Mouse (Mus musculus): ENCODE data around the gene Tnik. TPM values are rescaled to one million over a fixed set of nuclear protein-coding genes. Genes with fewer than 3 reads are reported as not detected.

Tnik gene
- total RNA-seq, 1 experiment from 2014 or later, result 25.2 TPM

DNA sequence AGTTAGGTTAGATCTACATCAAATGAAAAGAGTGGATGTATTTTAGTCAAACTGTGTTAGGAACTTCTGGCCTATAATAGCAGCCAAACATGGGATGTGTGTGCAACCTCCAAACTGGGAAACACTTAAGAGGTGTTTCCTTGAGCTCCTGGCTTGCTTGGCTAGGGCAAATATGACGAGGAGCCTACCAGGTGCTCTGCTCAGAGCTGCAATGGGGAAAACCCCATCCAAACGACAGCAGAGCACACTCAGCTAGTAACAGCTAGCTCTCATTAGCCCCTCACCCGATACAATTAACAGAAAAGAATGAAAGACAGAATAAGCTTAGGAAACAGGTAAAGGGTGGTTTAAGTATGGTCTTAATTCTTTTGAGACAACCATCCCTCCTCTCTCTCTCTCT, 157.7 kb downstream of the Tnik start:
- no peak for ATAC-seq (replicated peaks in 1 of 2; ENCODE audit: insufficient read depth in 1 of 2, low FRiP score in 2 of 2, low TSS enrichment in 1 of 2, low read depth in 1 of 2, poor library complexity in 2 of 2, severe bottlenecking in 2 of 2)

DNA sequence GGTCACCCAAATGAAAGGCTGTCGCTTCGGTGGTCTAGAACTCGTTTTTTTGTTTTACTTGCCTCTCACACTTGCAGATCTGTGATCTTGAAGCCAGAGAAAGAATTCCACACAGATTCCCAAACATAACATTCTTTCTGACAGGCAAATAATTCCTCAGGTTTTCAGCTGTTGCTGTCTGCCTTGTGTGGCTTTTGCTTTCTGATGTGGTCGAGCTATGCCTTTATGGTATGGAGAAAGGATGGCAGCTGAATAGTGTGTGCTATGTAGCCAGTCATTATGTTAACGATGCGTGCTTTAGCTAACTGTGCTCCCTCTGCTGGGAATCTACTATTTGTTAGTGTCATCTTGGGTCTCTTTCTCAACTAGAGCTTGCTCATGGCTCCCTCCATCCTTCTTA, 158.8 kb downstream of the Tnik start:
- ATAC-seq (replicated peaks in 1 of 2; ENCODE audit: insufficient read depth in 1 of 2, low FRiP score in 2 of 2, low TSS enrichment in 1 of 2, low read depth in 1 of 2, poor library complexity in 2 of 2, severe bottlenecking in 2 of 2), result no peak

DNA sequence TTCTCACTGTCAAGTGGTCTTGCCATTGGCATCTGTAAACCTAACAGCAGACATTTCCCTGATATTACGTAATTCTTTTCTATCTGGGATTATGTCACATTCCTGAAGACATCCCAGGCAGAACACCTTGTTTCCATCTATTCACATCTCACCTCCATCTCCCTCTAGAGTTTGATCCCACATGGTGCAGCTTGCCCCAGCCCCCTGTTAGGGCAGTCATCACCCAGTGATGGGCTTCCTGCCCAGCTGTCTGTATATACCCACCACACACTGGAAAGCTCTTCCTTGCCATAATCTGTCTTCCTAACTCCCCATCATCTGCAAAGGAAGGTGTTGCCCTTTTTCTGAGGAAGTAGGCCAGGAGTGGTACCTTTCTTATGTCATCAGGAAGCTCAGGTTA, 159.2 kb downstream of the Tnik start:
- ATAC-seq (replicated peaks in 1 of 2; ENCODE audit: insufficient read depth in 1 of 2, low FRiP score in 2 of 2, low TSS enrichment in 1 of 2, low read depth in 1 of 2, poor library complexity in 2 of 2, severe bottlenecking in 2 of 2), result no peak

DNA sequence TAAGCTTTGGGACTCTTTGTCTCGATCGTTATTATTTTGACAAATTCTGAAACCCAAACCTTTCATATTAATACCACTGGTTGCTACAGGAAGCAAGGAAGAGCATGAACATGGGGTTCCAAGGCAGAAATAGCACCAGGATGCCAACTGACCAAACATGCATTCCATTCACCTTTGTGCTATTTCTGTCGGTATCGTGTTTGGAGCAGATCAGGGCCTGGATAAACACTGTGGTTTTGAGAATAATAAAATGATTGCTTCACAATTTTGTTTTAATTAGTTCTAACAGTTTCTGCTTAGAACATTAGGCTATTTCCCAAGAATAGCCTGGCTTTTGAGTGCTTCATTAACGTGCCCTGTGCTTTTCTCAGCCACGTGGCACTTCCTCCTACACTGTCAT, 162.9 kb downstream of the Tnik start:
- ATAC-seq (replicated peaks in 1 of 2; ENCODE audit: insufficient read depth in 1 of 2, low FRiP score in 2 of 2, low TSS enrichment in 1 of 2, low read depth in 1 of 2, poor library complexity in 2 of 2, severe bottlenecking in 2 of 2), result no peak

DNA sequence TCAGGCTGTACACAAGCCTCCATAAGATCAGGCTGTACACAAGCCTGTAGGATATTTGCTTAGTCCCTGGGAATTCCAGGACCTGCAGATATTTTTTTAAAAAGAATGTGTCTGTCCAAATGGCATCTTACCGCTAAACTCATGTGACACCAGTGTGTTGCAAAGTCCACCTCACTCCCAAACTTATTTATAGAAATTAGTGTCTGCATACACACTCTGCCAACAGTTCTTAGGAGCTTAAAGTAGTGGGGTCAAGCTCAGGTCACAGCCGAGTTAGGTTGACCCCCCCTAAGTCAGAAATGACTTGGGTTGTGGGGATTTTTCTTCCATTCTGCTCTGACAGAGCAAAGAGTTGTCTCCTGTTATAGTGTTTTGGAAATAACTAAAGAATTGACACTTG, 168.4 kb downstream of the Tnik start:
- ATAC-seq (replicated peaks in 1 of 2; ENCODE audit: insufficient read depth in 1 of 2, low FRiP score in 2 of 2, low TSS enrichment in 1 of 2, low read depth in 1 of 2, poor library complexity in 2 of 2, severe bottlenecking in 2 of 2), result no peak

DNA sequence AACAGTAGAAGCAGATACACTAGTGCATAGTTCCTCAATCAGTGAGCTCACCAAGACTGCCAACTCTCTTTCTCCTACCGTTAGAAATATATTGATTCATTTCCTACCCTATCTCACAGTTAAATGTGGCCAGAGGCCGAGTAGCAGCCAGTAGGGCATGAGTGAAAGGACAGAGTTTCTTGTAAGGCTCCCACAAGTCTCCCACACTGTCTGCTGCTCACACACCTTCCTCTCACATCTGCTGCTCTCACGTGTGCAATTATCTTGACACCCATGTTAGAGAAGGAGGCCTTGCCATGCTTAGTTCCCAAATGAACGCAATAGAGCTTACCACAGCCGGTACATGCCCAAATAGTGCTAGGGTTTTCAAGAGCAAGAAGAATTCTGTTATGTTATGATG, 169.3 kb downstream of the Tnik start:
- no peak for ATAC-seq (replicated peaks in 1 of 2; ENCODE audit: insufficient read depth in 1 of 2, low FRiP score in 2 of 2, low TSS enrichment in 1 of 2, low read depth in 1 of 2, poor library complexity in 2 of 2, severe bottlenecking in 2 of 2)

DNA sequence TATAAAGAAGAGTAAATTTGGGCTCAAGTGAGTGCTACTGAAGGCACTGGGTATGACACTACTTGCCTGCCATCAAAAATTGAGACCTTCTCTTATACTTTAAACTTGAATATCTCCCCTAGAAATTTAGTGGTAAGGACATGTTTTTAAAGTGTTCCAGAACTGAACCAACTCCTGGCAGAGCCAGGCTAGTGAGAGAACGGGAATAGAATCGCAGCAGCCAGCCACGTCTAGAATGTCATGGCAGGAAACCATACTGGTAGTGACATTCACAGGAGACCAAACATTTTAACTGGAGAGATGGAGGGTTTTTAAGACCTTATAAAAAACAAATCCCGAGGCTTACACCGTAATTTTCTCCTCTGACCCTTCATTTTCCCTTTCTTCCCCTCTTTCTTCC, 172.5 kb downstream of the Tnik start:
- no peak for ATAC-seq (replicated peaks in 1 of 2; ENCODE audit: insufficient read depth in 1 of 2, low FRiP score in 2 of 2, low TSS enrichment in 1 of 2, low read depth in 1 of 2, poor library complexity in 2 of 2, severe bottlenecking in 2 of 2)

DNA sequence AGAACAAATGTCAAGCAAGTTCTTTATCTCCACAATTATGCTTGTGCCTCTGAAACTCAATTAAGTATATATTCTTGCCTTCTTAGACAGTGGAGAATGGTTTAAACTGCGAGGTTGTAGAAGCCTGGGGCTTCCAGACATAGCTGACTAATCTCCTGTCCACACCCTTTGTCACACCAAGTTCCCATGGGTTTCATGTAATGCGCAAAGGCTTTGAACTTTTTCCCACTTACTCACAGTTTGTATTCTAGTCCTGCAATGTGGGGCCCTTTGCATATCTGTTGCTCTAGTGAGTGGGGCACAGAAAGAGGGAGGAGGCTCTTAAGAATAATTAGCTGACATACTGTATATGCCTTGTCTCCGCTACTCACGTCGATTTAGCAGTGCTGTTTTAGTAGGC, 174.4 kb downstream of the Tnik start:
- ATAC-seq (replicated peaks in 1 of 2; ENCODE audit: insufficient read depth in 1 of 2, low FRiP score in 2 of 2, low TSS enrichment in 1 of 2, low read depth in 1 of 2, poor library complexity in 2 of 2, severe bottlenecking in 2 of 2), result no peak

DNA sequence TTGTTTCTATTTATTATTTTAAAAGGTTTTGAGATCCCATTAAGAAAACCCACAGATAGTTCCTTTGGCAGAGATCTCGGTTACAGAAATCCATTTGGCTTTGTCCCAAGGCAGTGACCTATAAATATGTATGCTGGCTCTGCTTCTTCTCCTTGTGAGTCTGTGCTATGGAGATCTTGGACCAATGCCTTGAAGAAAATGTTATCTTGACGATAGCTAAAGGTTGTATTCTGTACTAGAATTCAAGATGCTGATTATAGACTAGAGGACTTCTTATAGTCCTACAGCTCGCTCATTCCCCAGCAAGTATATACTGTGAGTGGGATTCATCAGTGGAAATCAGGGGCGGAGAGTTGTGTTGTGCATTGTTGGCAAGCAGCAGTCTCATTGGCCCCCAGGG, 178.5 kb downstream of the Tnik start:
- ATAC-seq (replicated peaks in 1 of 2; ENCODE audit: insufficient read depth in 1 of 2, low FRiP score in 2 of 2, low TSS enrichment in 1 of 2, low read depth in 1 of 2, poor library complexity in 2 of 2, severe bottlenecking in 2 of 2), result no peak

DNA sequence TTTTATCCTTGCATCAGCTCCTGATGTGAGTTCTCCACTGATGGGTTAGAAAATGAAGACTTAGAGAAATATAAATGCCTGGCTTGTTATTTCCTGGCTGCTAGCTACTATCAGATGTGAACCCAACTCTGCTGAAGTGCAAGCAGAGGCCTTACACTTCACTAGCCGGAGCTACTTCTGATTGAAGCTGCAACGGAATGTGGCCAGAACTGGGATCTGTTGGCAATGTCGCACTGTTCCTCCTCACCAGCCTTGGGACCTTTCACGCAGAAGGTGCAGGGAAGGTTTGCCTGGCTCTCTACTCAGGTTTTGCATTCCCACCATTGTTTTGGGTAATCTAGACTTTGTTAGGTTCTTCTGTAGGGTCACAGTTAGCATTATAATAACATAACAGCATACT, 179.1 kb downstream of the Tnik start:
- no peak for ATAC-seq (replicated peaks in 1 of 2; ENCODE audit: insufficient read depth in 1 of 2, low FRiP score in 2 of 2, low TSS enrichment in 1 of 2, low read depth in 1 of 2, poor library complexity in 2 of 2, severe bottlenecking in 2 of 2)

DNA sequence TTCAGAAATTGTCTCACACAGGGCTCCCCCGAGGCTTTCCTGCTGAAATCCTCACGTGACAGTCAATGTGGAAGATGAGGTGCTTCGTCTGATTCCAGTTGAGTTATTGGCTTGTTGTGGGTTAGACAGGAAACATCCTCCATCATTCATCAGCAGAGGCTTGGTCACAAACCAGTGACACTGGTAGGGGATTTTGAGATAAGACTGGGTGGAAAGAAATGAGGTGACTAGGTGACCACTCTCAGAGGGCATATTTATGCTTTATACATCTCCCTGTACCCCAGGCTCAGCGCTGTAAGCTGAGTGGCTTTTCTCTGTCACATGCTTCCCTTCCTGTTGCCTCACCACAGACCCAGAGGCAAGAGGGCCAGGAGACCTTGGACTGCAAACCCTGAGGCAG, 184.9 kb downstream of the Tnik start:
- no peak for ATAC-seq (replicated peaks in 1 of 2; ENCODE audit: insufficient read depth in 1 of 2, low FRiP score in 2 of 2, low TSS enrichment in 1 of 2, low read depth in 1 of 2, poor library complexity in 2 of 2, severe bottlenecking in 2 of 2)

DNA sequence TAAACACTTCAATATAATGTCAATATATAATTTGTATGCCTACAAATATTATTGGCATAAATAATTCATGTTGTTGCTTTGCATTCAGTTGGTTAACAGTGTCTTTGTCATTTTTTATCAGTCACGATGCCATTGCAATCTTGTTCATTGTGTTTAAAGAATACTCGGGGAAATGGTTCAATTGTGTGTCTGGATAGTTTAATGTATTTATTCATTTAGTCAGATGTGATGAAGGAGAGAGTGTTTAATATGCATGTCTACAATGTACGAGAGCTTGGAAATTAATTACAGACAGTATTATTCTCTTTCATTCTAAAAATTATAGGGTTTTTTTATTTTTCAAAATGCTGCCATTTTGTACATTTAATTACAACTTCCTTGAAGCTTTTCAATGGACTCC, 190.4 kb downstream of the Tnik start:
- ATAC-seq (replicated peaks in 1 of 2; ENCODE audit: insufficient read depth in 1 of 2, low FRiP score in 2 of 2, low TSS enrichment in 1 of 2, low read depth in 1 of 2, poor library complexity in 2 of 2, severe bottlenecking in 2 of 2), result no peak

DNA sequence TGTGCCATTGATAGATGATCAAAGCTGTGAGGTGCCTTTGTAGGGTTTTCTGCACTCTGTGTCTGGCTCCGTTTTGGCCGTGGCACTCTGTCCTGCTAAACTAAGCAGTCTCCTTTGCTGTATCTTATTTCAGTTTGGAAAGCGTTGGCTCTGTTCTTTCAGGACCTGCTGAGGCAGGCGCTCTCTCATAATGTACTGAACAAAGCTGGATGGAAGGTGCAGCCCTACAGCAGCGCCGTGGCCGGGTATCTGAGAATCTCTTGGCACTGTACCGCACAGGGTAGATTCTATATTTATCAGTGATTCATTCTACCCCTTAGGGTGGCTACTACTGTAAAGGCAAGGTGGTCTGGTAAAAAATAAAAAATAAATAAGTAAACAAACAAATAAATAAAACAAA, 193.8 kb downstream of the Tnik start:
- ATAC-seq (replicated peaks in 1 of 2; ENCODE audit: insufficient read depth in 1 of 2, low FRiP score in 2 of 2, low TSS enrichment in 1 of 2, low read depth in 1 of 2, poor library complexity in 2 of 2, severe bottlenecking in 2 of 2), result no peak

DNA sequence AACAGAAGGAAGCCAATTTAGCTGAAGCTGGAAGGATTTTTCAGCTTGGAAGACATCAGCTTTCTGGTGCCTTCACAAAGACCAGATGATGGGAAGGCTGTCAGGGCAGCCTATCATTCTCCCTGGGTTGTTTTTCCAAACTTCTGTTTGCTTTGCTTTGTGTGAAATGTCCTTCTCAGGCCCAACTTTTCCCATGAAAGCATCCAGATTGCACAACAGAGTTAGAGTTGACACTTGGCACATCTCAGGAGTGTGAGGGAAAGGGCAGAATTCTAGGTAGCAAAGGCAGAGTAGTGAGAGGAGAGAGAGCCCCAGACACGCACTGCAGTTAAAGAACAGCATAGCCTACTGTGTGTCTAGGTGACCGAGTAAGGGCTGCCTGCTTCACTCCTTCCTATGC, 194.5 kb downstream of the Tnik start:
- no peak for ATAC-seq (replicated peaks in 1 of 2; ENCODE audit: insufficient read depth in 1 of 2, low FRiP score in 2 of 2, low TSS enrichment in 1 of 2, low read depth in 1 of 2, poor library complexity in 2 of 2, severe bottlenecking in 2 of 2)

DNA sequence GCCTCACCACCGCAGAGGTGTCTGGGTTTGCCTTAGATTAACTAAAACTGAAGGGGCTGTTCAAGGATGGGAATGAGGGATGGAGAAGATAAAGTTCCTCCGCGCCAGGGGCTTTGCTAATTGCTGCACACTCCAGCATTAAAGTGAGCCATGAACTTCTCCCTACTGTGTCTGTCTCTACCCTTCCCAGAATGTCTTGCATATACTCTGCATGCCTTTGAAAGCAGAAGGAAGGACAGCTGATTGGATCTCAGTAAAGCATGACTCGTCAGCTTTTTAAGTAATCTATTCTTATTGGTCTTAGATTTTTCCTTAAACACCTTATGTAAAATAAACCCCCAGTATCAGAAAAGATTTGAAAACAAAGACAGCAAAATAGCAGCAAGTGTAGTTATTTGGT, 203.7 kb downstream of the Tnik start:
- no peak for ATAC-seq (replicated peaks in 1 of 2; ENCODE audit: insufficient read depth in 1 of 2, low FRiP score in 2 of 2, low TSS enrichment in 1 of 2, low read depth in 1 of 2, poor library complexity in 2 of 2, severe bottlenecking in 2 of 2)

DNA sequence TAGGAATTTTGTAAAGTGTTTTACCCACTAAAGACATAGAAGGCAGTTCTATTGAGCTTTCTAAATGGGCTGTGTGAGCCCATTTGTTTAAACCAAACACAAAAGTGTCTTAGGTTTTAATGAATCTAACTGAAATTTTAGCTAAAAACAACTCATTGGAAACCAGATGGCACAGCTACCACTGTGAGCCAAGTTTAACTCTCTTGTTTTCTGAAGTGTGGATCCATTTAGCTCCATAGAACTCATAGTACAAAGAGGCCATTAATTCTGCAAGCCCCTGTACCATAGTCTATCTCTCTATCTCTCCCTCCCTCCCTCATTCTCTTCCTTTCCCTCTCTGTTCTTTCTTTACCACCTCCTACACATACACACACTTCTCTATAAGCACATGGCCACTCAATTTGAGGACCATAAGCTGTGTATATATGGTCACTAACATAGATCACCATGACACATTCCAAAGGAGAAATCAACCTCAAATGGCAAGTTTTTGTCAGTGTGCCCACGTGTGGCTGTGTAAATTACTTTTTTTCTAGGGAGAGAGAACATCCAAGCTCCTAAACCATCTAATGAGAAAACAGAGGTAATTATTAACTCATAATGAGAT, 204.2 kb downstream of the Tnik start:
- no peak for ATAC-seq (replicated peaks in 1 of 2; ENCODE audit: insufficient read depth in 1 of 2, low FRiP score in 2 of 2, low TSS enrichment in 1 of 2, low read depth in 1 of 2, poor library complexity in 2 of 2, severe bottlenecking in 2 of 2)

DNA sequence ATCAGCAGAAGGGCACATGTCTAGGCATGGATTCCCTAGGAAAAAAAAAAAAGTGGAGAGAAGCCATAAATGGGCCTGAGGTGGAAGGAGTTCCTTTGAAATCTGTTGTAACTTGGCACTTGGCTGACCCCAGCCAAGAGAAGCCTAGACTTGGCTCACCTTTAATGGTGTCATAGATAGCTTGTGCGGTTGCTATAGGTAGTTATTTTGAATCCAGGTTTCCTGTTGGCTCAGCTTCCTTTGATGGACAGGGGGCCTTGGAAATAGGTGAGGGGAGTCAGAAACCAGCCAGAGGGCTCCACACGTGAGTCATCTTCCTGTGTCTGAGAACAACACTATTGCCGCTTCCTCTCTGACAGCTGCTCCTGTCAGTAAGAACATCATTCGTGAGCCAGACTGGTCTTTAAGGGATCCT, 204.9 kb downstream of the Tnik start:
- no peak for ATAC-seq (replicated peaks in 1 of 2; ENCODE audit: insufficient read depth in 1 of 2, low FRiP score in 2 of 2, low TSS enrichment in 1 of 2, low read depth in 1 of 2, poor library complexity in 2 of 2, severe bottlenecking in 2 of 2)

DNA sequence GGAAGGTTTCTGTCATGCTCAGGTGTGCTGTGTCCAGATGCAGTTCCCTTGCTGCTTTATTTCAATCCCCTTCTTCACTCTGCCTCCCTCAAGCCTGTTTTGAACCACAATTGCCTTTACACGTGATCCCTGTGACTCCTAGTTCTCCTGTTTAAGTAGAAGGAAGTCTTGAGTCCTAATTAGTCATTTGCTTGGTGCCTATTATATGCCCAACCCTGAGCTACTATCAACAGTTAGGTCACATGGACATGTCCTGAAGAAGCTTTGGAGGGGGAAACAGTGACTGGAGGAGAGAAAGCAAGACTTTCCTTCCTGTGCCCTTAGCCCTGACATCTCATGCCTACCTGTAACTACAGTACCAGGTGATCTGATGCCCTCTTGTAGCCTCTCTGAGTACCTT, 210.4 kb downstream of the Tnik start:
- no peak for ATAC-seq (replicated peaks in 1 of 2; ENCODE audit: insufficient read depth in 1 of 2, low FRiP score in 2 of 2, low TSS enrichment in 1 of 2, low read depth in 1 of 2, poor library complexity in 2 of 2, severe bottlenecking in 2 of 2)

DNA sequence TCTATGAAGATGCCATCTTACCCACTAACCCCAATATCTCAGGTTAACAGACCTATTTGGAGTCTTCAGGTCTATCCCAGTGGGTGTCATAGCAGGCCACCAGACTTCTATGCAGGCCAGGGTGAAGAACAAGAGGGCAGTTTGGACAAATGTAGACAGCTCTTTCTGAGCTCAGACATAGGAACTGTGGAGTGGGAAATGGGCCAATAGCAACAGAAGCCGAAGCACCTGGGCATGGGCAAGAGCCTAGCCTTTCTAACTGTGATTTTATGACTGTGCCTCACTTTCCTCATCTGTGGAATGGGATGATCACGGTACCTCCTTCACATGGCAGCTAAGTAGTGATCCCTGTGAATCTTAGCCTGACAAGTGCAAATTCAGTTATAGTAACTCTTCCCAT, 214.4 kb downstream of the Tnik start:
- no peak for ATAC-seq (replicated peaks in 1 of 2; ENCODE audit: insufficient read depth in 1 of 2, low FRiP score in 2 of 2, low TSS enrichment in 1 of 2, low read depth in 1 of 2, poor library complexity in 2 of 2, severe bottlenecking in 2 of 2)

DNA sequence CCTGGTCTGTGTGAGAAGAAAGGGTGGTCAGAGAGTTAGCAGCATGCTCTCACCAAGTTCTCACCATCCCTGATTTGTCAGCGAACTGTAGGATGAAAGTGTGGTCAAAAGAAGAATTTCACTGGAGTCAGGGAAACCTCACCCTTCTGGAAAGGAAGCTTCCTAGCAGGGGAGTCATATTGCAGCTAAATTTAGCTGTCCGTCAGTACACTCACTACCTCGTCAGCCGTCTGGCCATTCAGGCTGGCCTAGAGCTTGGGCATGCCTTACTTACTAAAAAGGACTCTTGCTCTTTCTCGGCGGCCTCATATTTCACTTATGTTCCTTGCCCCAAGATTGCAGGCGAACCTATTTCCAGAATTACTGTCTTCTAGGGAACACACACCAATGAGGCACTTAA, 222.7 kb downstream of the Tnik start:
- ATAC-seq (replicated peaks in 1 of 2; ENCODE audit: insufficient read depth in 1 of 2, low FRiP score in 2 of 2, low TSS enrichment in 1 of 2, low read depth in 1 of 2, poor library complexity in 2 of 2, severe bottlenecking in 2 of 2), result no peak
